Mouse (Mus musculus): ENCODE measurements around the gene Zfhx3.

GRCm38 (mm10) chr8:108977693-108978361, 1035.4 kb downstream of the Zfhx3 start:
- TF ChIP-seq POLR2A (IDR thresholded peaks at IDR 0.05; ENCODE audit: borderline replicate concordance, low read depth, low read length) (no peak), CTCF (IDR thresholded peaks at IDR 0.05; ENCODE audit: low read depth, low read length) (no peak)
